Mouse (Mus musculus) forebrain, embryonic 11.5 days (tissue): ENCODE results near the gene Dtl. TPM values are rescaled to one million over a fixed set of nuclear protein-coding genes. Genes with fewer than 3 reads are reported as not detected.
A peak's percentile ranks its signal among the peaks of the same experiment; 100 is the strongest.

Source experiments
- ATAC-seq: fragments of 200-750 bp; cut with Nextera tagmentation; replicated peaks from 2 replicates; pipeline ENCODE4 v1.8.0; 2017; ENCODE audit warnings: moderate TSS enrichment; ENCODE audit not compliant: low FRiP score
- DNase-seq: peaks from one replicate; pipeline ENCODE4 v3.0.0-alpha.2; 2017; ENCODE audit warnings: low spot score
- H3K27ac ChIP-seq: fragments of 300-500 bp; sonication (generic); 2 replicates; pipeline ENCODE4 v1.5.1; 2014; ENCODE audit warnings: low read depth, low read length
- H3K27me3 ChIP-seq: fragments of 300-500 bp; sonication (generic); 2 replicates; pipeline ENCODE4 v1.6.1; 2014; ENCODE audit warnings: mild to moderate bottlenecking, low read length, mixed read lengths; ENCODE audit not compliant: control insufficient read depth, insufficient read depth
- H3K36me3 ChIP-seq: fragments of 300-500 bp; sonication (generic); 2 replicates; pipeline ENCODE4 v1.6.1; 2014; ENCODE audit warnings: mild to moderate bottlenecking, low read length, moderate library complexity, mixed read lengths; ENCODE audit not compliant: control insufficient read depth, insufficient read depth
- H3K4me1 ChIP-seq: fragments of 300-500 bp; sonication (generic); replicated peaks from 2 replicates; pipeline ENCODE4 v1.6.1; 2014; ENCODE audit warnings: low read length, mixed read lengths; ENCODE audit not compliant: control insufficient read depth, insufficient read depth
- H3K4me2 ChIP-seq: fragments of 300-500 bp; sonication (generic); 2 replicates; pipeline ENCODE4 v1.6.1; 2014; ENCODE audit warnings: low read depth, mild to moderate bottlenecking, low read length, moderate library complexity, mixed read lengths; ENCODE audit not compliant: severe bottlenecking
- H3K4me3 ChIP-seq: fragments of 300-500 bp; sonication (generic); 2 replicates; pipeline ENCODE4 v1.5.1; 2014; ENCODE audit warnings: low read depth, low read length
- H3K9ac ChIP-seq: fragments of 300-500 bp; sonication (generic); 2 replicates; pipeline ENCODE4 v1.6.1; 2014; ENCODE audit warnings: low read length
- H3K9me3 ChIP-seq: fragments of 300-500 bp; sonication (generic); 2 replicates; pipeline ENCODE4 v1.6.1; 2016; ENCODE audit warnings: low read length, mixed read lengths; ENCODE audit not compliant: control insufficient read depth
- WGBS: fragments of 180-500 bp; shearing (Covaris S2); extraction: QIAGEN DNeasy Blood & Tissue Kit; methylation state at CpG from one replicate; pipeline ENCODE4 v1.1.7; 2014; 5-methylcytosine and 5-hydroxymethylcytosine counted together
- polyA plus RNA-seq: library from polyadenylated mRNA; unstranded; fragments of >200 nt; fragmentation: Nextera tagmentation; extraction: Ambion mirVana; gene quantifications from 2 replicates; pipeline ENCODE4 v1.2.1, GENCODE M21; 2014

The Dtl gene
- polyA plus RNA-seq, 1 experiment from 2014 or later, result 93.7 TPM

DNA sequence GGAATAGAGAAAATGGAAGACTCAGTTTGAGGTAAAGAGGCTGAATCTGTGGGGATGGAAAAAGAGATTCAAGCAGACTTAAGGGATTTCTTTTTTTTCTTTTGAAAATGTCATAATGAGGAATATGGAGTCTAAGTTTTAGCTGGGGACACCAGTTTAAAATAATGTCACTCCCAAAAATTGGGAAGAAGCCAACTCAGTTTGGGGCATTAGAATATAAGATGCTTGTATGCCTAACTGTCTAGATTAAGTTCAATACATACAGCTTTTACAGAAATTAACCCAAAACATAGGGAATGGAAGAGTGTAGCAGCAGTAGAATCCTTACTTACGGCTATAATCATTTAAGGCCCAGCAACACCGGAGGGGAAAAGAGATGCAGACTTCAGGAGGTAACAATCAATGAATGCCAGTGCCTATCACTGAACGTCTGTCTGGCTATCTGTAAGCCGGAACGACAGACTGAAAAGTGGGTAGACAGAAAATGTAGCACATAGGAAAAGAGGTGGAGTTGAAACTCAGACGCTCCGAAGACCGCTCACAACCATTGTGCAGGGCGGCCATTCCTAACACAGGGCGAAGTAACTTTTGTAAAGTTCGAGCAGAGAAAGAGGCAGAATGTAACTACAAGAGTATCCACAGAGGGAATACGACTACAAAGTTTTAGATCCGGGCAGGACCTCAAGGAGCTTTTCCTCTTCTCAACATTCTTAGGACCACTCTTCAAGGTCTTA is 1.3 kb downstream of the Dtl start:
- ATAC-seq, result no peak
- Histone ChIP-seq H3K9ac (peak overlapping the region; percentile 82), H3K4me2 (peak overlapping the region; percentile 61), H3K36me3 (no peaks in the 10 kb centered on the region), H3K4me3 (peak overlapping the region; percentile 90), H3K27me3 (no peaks in the 10 kb centered on the region), H3K9me3 (no peaks in the 10 kb centered on the region), H3K27ac (0 out of 2 replicates have a peak overlapping the region, but pooled peaks have one; percentile 82), H3K4me1 (peaks cover 2% of the 10 kb centered on the region; the same call in 1 of the 2 replicates)
- 2% methylated on average over 13 of the region's 13 CpGs for WGBS
- DNase-seq, result no peak

GRCm38 (mm10) chr1:191570415-191570814 is 4.9 kb downstream of the Dtl start:
- no peaks in the 10 kb centered on the region; the same call in 1 of the 2 replicates for H3K36me3 ChIP-seq
- no peaks in the 10 kb centered on the region; the same call in 1 of the 2 replicates for H3K4me1 ChIP-seq
- no peak for ATAC-seq
- no peak overlapping the region for H3K4me2 ChIP-seq
- H3K27me3 ChIP-seq, result no peaks in the 10 kb centered on the region
- no peak overlapping the region for H3K27ac ChIP-seq
- no peak for DNase-seq
- 94% methylated on average over 3 of the region's 3 CpGs for WGBS
- H3K9ac ChIP-seq, result no peak overlapping the region
- H3K4me3 ChIP-seq, result no peak overlapping the region
- no peaks in the 10 kb centered on the region for H3K9me3 ChIP-seq

DNA sequence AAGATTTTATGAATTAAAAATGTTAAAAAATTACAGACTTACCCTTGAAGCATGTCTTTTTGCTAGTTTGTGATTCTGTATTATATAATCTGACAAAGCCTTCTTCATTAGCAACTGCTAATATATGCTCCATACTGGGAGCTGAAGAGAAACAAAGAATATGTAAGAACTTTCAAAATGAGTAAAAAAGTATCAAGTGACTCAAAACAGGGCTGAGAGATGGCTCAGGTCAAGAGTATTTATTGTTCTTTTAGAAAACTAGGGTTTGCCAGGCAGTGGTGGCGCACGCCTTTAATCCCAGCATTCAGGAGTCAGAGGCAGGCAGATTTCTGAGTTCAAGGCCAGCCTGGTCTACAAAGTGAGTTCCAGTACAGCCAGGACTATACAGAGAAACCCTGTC is 5.7 kb downstream of the Dtl start:
- ATAC-seq (no peak), DNase-seq (no peak)
- Histone ChIP-seq H3K4me3 (no peak overlapping the region), H3K4me1 (no peaks in the 10 kb centered on the region; the same call in 1 of the 2 replicates), H3K27me3 (no peaks in the 10 kb centered on the region), H3K9ac (no peak overlapping the region), H3K4me2 (no peak overlapping the region), H3K27ac (no peak overlapping the region), H3K36me3 (no peaks in the 10 kb centered on the region; the same call in 1 of the 2 replicates), H3K9me3 (no peaks in the 10 kb centered on the region)
- WGBS, result 91% methylated on average over 2 of the region's 2 CpGs

DNA sequence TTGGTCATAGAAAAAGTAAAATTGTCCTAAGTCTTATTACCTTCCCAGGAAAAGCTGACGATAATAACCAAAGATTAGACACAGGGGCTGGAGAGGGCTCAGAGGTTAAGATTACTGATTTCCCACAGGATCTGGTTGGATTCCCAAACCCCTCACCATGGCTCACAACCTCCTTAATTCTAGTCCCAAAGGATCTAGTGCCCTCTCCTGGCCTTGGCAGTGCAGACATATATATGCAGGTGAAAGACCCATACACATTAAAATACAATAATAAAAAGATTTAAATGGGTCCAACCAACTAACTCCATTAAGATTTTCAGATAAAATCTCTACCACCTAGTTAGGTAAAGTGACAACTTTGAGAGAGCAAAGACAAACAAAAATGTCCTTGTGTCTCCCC is 7.5 kb downstream of the Dtl start:
- H3K4me2 ChIP-seq, result no peak overlapping the region
- no peaks in the 10 kb centered on the region; the same call in 1 of the 2 replicates for H3K4me1 ChIP-seq
- H3K27me3 ChIP-seq, result no peaks in the 10 kb centered on the region
- no peaks in the 10 kb centered on the region for H3K9me3 ChIP-seq
- ATAC-seq (no peak), DNase-seq (no peak)
- no peaks in the 10 kb centered on the region; the same call in 1 of the 2 replicates for H3K36me3 ChIP-seq
- H3K27ac ChIP-seq, result no peak overlapping the region
- no peak overlapping the region for H3K9ac ChIP-seq
- no peak overlapping the region for H3K4me3 ChIP-seq
- WGBS, result 76% methylated on average over 1 of the region's 1 CpGs

GRCm38 (mm10) chr1:191562823-191563365 is 12.4 kb downstream of the Dtl start:
- no peaks in the 10 kb centered on the region for H3K4me1 ChIP-seq
- no peak overlapping the region for H3K27ac ChIP-seq
- H3K9ac ChIP-seq, result no peak overlapping the region
- no peak overlapping the region for H3K4me3 ChIP-seq
- no peak overlapping the region for H3K4me2 ChIP-seq
- WGBS, result 73% methylated on average over 6 of the region's 6 CpGs
- ATAC-seq (no peak), DNase-seq (no peak)
- H3K27me3 ChIP-seq, result no peaks in the 10 kb centered on the region
- H3K36me3 ChIP-seq, result peaks cover 5% of the 10 kb centered on the region; the same call in 1 of the 2 replicates
- no peaks in the 10 kb centered on the region for H3K9me3 ChIP-seq

GRCm38 (mm10) chr1:191559779-191560178 is 15.6 kb downstream of the Dtl start:
- 86% methylated on average over 5 of the region's 5 CpGs for WGBS

DNA sequence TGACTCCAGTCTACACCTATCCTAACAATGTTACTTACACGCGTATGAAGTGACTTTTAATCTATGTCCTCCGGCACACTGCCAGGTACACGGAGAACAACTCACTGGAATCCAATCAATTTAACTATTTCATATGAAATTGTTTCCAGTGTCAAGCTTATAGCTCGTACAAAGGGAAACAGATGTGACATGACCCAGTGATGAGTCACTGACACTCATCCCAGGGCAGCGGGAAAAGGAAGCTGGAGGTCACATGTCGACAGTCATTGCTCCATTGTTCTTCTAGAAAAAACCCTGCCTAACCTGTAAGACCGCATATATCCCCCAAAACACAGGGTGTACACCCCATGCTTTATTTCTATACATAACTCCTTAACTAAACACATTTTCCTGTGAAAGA is 18.2 kb downstream of the Dtl start:
- peaks cover 8% of the 10 kb centered on the region; the same call in 1 of the 2 replicates for H3K36me3 ChIP-seq
- no peak for ATAC-seq
- no peaks in the 10 kb centered on the region for H3K9me3 ChIP-seq
- no peaks in the 10 kb centered on the region for H3K27me3 ChIP-seq
- H3K9ac ChIP-seq, result no peak overlapping the region
- no peak overlapping the region for H3K4me2 ChIP-seq
- no peak overlapping the region for H3K4me3 ChIP-seq
- no peaks in the 10 kb centered on the region for H3K4me1 ChIP-seq
- WGBS, result 88% methylated on average over 8 of the region's 8 CpGs
- DNase-seq, result no peak
- H3K27ac ChIP-seq, result no peak overlapping the region

More at GRCm38 (mm10) chr1:191559779-191560178, 15.6 kb downstream of the Dtl start:
- Histone ChIP-seq H3K9ac (no peak overlapping the region), H3K27me3 (no peaks in the 10 kb centered on the region), H3K36me3 (peaks cover 8% of the 10 kb centered on the region; the same call in 1 of the 2 replicates), H3K4me1 (no peaks in the 10 kb centered on the region), H3K4me3 (no peak overlapping the region), H3K4me2 (no peak overlapping the region), H3K27ac (no peak overlapping the region), H3K9me3 (no peaks in the 10 kb centered on the region)
- no peak for ATAC-seq
- no peak for DNase-seq

GRCm38 (mm10) chr1:191550786-191551185 is 24.6 kb downstream of the Dtl start:
- no peak overlapping the region for H3K4me3 ChIP-seq
- WGBS, result 80% methylated on average over 4 of the region's 4 CpGs
- no peaks in the 10 kb centered on the region for H3K27me3 ChIP-seq
- ATAC-seq (no peak), DNase-seq (no peak)
- H3K9ac ChIP-seq, result no peak overlapping the region
- no peaks in the 10 kb centered on the region for H3K4me1 ChIP-seq
- H3K27ac ChIP-seq, result no peak overlapping the region
- H3K9me3 ChIP-seq, result no peaks in the 10 kb centered on the region
- no peak overlapping the region for H3K4me2 ChIP-seq
- H3K36me3 ChIP-seq, result peaks cover 2% of the 10 kb centered on the region; the same call in 1 of the 2 replicates
